Mouse (Mus musculus) left cerebral cortex, postnatal 10 days (tissue): ENCODE data around the gene Cdk6. TPM values are rescaled to one million over a fixed set of nuclear protein-coding genes. Genes with fewer than 3 reads are reported as not detected.

Experiments
- DNase-seq, 2 experiments: peaks; one replicate each; pipeline ENCODE4 v3.0.0; 2021 to 2022; ENCODE audit warnings: low spot score in 2 of 2, mixed read lengths in 1 of 2; ENCODE audit errors: extremely low spot score in 1 of 2
- intact Hi-C: fragments of 180-260 bp; cut with DNase I; formaldehyde crosslinking; loops from one replicate; pipeline ENCODE4 v1.15.1; 2025
- total RNA-seq, 2 experiments: library from RNA; stranded (reverse); gene quantifications; 2 replicates each; pipeline ENCODE4 v1.2.3; 2021

Cdk6 gene
- total RNA-seq, 2 experiments from 2014 or later, result 8.7 to 12.0 TPM

DNA sequence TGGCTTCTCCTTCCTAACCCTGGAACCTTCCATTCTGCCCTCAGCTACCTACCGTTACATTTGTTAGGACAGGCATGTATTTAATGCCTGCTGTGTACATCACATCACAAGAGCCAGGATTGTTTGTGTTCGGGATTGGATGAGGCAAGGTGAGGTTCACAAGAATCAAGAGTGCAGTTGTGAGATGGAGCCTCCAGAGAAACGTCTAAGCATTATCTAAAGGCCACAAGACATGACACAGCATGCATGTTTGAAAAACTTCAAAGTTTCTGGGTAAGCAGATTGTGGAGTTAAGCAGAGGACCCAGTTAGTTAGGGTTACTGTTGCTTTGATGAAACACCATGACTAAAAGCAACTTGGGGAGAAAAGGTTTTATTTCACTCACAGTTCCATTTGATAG is 122.5 kb downstream of the Cdk6 start:
- no peak for DNase-seq
- intact Hi-C loops, result no loop called here

DNA sequence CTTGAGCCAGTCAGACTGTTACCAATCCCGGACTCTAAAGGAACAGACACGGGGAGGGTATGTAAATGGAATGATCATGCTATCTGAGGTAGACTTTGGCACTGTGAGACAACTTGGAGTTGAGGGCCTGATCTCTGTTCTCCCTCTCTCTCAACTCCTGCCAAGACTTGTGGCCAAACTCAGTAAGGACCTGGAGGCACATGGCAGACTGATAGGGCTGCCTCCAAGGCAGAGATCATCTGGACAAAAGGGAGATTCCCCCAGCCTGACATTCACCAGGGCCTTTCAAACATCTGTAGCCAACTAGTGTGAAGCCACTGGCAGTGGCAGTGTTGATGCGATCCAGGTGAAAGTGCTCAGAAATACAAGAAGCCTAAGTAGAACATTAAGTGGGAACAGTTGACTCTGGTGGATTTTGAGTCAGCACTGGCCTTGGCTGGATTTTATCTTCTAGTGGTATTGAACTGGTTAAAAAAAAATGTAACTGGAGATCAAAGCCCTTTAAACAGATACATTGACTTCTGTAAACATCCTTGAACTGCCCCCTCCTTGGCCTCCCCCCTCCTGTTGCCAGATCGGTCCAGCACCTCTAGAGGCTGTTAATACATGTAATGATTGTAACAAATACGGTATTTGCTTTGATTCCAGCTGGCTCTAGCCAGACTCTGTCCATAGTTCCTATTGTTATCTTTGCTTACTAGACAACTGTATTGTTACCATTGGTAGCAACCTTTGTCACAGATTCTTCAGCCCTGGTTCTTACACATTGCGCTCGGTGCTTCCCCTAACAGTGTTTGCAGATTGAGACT is 125.0 kb downstream of the Cdk6 start:
- intact Hi-C loops, result no loop called here
- DNase-seq, result peak in 1 of 2 experiments; percentile 61

DNA sequence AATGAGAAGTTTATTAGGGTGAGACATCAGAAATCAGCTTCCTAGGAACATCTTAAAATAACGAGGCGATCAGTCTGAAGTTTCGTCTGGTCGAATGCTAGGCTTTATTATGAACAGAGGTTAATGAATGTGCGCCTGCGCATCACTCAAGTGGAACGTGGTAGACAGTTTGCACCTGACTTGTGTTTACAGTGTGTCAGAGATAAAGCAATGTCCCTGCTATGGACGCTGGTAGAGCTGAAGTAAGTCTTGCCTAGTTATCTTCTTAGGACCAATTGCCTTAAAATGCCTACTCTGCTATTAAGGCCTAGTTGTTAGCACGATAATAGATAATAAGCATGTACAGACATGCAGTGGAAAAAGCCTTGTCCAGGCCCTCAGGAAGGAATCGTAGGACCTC is 129.6 kb downstream of the Cdk6 start:
- no peak for DNase-seq
- intact Hi-C loops, result no loop called here

DNA sequence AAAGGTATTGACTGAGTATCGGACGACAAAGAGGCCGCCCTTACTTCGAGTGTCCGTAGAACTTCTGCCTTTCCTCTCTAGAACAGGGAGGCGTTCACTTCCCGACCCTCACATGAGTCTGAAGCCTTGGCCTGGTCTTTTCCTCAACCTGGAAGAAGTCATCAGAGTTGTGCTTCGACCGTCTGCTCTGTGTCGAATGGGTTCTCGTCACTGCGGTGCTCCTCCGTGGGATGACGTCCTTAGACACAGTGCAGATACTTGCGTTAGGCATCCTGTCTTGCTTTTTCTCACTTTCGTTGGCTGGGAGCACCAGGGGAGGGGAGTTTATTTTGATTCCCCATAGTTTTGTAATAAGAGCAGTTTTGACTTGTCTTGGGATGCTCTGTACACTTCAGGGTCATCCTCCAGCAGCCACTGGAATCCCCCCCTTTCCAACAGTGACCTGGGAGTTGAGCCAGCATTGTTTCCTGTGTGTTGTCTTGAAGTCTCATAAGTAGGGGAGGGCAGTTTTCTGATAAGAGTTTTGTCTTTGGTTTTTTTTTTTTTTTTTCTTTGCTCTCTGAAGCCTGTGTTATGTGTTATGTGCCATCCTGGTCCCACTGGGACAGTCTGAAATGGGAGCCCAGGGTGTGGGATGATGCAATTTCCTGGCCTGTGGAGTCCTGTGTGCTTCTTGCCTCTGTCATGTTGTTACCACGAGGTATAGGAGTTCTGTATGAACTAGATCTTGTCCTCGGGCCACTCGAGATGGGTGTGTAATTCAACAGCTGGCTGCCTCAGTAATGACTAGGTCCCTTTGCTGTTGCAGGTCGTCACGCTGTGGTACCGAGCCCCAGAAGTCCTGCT is 131.2 kb downstream of the Cdk6 start:
- no peak for DNase-seq
- intact Hi-C loops, result no loop called here

DNA sequence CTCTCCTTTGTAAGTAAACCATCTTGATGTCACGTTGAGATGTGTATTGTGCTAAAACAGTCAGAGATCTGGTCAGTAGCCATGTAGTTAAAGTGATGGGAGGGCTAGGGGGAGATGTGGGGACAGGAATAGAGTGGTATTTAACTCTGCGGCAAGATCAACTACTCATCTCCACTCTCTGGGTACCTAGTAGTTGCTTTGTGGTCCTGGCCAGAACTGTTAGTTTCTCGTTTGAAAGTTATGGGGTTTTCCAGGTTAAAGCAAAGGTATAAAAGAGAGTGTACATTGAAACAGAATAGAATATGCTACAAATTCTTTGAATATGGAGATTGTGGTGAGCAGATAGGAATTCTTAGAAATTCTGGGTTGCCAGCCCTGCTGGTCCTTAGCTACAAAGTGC is 136.4 kb downstream of the Cdk6 start:
- DNase-seq, result no peak

DNA sequence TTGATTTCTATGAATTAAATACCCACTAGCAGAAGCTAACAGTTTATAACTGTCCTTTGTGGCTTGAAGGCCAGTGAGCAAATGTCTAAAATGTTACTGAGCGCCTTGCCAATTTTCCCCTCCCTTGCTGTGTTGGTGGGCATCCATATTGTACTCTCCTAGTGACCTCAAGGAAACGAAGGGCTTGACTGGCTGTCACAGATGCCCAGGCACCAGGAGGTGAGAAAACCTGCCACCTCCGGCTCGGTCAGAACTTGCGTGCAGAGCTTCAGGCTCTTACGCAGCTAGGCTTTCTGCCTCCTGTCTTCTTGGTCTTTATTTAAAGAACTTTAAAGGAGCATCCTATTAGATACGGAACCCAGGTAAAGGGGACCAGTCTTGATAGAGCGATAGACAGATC is 136.9 kb downstream of the Cdk6 start:
- DNase-seq, result no peak
- intact Hi-C loops, result no loop called here

More for the DNA sequence above, 136.4 kb downstream of the Cdk6 start:
- intact Hi-C loops, result no loop called here

DNA sequence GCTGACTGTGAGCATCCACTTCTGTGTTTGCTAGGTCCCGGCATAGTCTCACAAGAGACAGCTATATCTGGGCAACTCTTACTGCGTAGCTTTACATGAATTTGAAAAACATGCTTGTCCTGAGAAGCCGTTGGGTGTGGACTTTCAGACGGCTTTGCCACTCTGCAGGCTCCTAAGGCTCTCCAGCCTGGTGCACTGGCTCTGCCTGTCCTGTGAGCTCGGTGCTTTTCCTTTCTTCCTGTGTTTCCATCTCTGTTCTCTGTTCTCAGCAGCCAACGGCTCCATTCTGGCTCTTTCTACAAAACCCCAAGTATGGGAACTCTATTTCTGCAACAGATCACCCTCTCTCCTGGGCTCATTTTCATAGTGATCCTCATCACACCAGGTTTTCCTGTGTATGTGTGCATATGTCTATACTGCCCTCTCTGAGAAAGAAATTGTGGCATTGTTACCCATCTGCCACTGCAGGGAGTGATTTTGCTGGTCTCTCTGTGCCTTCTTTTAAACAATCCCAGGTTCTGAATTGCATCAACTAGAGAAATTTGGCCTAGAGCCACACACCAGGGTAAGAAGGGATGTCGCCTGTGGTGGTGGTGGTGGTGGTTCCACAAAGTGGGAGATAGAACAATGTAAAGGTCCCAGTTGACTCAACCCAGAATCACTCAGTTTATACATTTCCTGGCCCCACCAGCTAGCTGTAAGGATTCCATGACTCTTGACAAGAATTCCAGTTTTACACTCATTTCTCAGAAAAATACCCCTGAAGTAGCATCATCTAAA is 137.9 kb downstream of the Cdk6 start:
- intact Hi-C loops, result no loop called here
- no peak for DNase-seq

DNA sequence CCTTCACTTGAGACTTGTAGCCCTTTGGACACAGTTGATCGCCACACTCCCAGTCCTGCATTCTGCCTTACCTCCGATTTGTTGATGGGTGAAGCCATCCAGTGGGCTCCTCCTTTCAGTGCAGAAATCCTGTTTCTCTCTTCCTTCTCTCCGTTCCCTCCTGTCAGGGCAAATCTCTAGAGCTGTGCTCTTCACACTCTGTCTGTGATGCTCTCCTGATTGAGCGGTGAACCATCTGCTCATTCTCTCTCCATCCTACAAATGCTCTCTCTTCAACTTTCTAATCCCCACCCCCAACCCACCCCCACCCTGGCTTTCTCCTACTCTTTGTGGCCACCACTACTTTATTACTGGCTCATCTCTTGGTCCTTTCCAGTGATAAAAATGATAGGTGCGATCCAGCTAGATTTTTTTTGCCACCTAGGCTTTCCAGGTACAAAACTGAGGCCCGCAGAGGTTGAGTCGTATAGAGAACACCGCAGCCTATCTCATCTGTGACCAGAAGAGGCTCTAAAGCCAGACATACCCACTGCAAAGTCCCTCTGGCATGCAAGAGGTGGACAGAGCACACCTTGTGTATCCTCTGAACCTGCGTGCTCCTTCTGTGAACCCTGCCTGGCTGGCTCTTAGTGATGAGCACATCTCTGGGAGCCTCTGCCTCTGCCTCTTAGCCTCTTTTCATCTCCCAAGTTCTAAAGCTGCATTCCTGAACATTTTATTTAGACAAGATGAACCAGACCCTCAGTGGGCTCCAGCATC is 139.5 kb downstream of the Cdk6 start:
- DNase-seq, result no peak
- intact Hi-C loops, result no loop called here

DNA sequence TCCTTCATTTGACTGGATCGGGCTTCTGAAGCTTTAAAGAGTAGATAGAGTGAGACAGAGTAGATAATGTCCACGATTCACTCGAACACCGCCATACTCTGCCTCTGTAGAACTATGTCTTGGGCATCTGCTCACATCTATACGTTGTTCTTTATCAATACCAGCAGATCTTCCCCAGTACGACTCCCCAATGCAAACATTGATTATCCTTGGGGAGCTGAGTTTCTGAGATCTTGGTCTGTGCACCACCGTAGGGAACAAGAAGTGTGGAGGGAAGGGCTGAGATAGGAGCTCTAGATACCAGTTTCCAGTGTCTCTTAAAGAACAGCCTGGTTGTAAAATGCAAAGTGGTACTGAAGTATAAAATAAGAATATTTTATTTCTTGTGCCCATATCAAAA is 141.2 kb downstream of the Cdk6 start:
- DNase-seq, result no peak
- intact Hi-C loops, result no loop called here

DNA sequence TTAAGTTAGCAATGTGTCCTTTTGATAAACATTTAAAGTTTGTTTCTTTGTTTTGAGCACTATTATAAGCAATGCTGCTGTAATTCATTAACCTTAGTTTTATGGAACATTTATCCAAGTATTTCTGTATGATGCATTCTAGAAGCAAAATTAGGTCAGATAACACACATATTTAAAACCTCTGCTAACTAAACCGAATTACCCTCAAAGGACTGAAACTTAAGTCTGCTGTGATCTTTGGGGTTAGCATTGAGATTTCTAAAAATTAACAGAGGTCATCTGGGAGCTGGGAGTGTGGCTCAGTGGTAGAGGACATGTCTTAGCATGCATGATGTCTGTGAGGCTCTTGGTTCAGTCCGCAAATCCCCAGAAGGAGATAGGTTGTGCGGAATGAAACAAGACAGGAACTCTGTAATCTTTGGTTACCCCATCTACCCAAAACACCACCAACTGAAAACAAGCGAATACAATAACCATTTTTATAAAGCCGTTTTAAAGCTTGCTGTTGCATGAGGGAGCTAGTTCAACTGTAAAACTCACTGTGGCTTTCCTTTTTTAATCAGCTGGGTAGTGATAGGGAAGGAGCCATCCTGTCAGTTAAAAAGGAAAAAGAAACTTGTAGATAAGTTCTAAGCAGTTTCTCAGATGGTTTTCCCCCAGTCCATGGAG is 141.9 kb downstream of the Cdk6 start:
- intact Hi-C loops, result no loop called here
- DNase-seq, result no peak

DNA sequence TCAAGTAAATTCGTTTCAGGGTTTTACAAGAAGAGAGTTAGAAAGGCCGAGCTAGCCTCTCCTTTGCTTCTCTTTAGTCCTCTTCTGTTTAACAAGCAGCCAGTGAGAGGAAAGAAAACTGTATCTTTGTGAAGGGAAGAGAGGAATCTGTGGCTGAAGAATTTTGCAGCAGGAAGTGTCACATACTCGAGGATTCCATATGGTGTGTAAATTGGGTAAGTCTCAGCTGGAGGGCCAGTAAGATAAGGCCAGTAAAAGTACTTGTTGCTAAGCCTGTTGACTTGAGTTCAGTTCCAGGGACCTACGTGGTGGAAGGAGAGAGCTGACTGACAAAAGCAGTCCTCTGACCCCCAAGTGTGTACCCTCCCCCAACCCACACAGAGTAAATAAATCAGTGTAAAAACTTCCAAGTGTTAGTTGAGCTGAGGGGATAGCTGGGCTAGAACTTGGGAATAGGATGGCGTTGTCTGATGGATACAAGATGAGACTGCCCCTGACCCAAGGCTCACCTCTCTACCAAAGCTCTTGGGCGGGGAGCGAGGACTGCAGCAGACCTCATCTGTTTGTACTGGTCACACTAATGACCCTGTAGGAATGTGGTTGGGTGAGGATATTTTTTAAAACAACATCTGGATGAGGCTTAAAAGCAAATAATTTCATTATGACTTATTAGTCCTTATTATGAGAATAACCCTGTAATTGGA is 145.4 kb downstream of the Cdk6 start:
- DNase-seq, result no peak
- intact Hi-C loops, result no loop called here

DNA sequence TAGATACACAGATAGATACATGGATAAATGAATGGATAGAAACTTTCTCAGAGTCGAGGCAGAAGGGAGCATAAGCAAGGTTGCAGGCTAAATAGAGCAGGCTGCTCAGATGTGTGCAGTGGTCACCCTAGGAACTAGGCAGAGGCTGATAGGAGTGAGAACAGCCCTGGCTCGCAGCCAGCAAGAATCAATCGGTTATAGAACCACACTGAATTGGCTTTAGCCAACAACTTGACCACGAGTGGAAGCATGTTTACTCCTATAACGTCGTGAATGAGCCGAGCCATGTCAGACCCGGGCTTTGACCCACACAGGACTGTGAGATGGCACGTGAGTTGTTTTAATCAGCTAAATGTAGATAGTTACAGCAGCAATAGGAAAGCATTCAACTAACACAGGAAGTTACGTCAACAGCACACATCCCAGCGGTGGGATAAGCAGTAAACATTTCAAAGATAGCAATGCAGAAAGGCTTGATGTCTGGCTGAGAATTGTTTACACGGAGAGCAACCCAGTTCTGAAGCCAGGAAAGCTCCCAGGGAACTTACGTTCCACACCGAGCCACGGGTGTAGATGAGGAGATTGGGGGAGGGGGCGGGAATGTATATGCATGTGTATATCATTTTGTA is 147.0 kb downstream of the Cdk6 start:
- no peak for DNase-seq
- intact Hi-C loops, result no loop called here

DNA sequence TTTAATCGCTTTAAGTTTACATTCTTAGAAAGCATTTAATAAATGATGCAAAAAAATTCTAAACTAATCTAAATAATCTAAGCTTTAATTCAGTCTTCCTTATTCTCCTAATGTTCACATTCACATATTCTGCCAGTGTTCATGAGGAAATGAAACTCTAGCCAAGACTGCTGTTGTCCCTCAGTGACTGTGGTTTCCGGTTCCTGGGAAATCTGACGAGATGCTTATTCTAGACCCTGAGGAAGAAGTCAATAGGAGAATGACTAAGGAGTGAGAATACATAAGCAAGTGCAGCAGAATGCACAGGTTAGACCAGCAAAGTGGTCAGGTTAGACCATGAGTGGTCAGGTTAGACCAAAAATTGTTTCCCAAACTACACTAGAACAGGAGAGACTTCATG is 149.1 kb downstream of the Cdk6 start:
- intact Hi-C loops, result no loop called here
- DNase-seq, result no peak

DNA sequence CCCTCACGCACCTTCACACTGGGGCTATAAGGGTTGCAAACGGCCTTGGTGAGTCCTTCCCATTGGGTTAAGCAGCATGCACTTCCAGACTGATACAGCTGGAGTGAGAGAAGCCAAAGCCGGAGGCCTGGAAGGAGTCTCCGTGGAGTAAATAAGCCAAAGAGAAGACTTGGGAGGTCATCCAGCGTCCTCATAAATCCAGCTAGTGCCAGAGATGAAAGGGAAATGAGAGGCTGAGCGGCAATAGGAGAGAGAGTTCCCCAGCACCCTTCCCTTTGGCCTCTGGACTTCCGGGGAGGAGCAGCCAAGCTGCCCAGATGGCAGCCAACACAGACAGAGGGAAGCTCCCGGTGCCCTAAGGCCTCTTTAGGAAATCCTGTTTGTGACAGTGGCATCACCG is 149.8 kb downstream of the Cdk6 start:
- DNase-seq, result no peak
- intact Hi-C loops, result no loop called here

DNA sequence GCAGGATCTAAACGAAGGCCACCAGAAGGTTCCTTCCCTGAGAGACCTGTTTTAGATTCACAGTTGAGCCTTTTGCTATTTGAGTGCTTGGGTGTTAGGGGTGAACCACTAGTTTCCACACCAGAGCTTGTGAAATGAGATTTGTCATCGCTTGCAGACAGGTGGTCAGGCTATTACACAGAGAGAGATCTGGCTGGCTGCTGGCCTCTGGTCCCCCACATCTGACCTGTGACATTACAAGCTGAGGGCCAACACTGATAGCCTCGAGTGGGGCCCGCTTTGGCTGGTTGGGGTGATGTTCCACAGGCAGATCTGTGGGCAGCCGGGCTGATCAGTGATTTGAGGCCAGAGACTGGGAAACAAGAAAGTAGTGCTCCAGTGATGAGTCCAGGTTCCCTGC is 150.6 kb downstream of the Cdk6 start:
- DNase-seq, result no peak
- intact Hi-C loops, result no loop called here

DNA sequence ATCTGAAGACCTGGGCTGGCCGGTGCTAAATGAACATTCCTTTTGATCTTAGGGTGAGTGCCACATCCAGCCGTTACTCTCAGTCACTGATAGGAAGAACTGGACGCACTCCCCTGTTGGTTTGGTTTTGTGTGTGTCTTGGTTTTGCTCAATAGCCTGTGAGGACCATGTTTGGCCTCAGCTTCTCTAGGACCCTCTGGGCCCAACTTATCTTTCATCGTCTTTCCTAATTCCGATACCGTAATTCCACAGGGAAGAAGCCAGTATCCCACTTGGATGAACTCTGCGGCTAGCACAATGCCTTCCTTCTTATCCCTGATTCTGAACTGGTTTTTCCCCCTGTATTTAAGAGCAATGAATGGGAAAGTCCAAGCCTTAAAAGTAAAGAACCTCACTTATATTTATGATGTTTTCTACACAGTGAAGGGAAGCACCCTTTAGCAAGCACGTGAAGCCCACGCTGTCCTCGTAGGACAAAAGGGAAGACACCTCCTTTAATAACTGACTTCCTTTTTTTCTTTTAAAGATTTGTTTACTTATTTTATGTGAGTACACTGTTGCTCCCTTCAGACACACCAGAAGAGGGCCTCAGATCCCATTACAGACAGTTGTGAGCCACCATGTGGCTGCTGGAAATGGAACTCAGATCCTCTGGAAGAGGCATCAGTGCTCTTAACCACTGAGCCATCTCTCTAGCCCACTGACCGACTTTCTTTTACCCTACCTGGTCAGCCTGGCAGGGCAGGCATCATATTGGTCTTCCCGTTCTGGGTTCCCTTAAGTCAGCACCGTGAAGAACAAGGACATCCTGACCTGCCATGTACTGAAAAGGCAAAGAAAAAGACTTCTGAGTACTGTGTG is 151.7 kb downstream of the Cdk6 start:
- DNase-seq, result no peak

More for the DNA sequence above, 151.7 kb downstream of the Cdk6 start:
- intact Hi-C loops, result no loop called here
